Mouse (Mus musculus): ENCODE results near the gene Ntmt1.

Ntmt1 gene

DNA sequence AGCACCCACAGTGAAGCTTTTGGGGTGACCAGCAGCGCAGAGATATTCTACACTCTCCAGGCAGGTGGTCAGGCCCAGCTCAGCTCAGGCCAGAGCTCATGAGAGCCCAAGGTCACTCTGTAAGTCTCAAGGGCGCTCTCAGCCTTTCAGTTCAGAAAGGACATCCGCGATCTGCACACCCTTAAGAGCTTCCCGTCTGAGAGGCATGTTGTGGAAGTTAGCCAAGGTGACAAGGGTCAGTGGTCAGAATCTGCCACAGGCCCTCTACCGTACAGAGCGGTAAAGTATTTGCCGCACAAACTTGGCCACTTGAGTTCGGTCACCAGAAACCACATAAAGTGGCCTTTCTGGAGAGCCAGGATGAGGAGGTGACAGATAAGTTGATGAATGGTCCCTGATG, 55.9 kb downstream of the Ntmt1 start:
- DNase-seq (ENCODE audit: extremely low spot score, low read depth, low spot score) = no peak

DNA sequence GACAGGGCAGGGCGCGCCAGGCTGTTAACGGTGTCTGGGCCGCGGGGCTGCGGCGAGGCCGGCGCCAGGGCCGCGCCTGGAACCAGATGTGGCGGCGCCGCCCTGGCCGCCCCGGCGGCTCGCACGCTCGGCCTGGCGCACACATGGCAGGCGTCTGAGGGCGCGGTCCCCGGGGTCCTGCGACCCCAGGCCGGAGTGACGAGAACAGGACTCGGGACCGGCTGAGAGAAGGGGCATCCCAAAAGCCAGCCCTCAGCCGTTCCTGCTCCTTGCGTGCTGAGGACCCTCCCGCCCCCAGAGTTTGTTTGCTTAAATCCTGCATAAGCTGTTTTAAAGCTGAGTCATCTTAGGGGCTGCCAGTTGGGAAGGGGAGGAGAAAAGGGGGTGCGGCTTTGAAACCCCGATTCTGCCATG, 57.3 kb downstream of the Ntmt1 start:
- no peak for DNase-seq (ENCODE audit: extremely low spot score, low read depth, low spot score)

DNA sequence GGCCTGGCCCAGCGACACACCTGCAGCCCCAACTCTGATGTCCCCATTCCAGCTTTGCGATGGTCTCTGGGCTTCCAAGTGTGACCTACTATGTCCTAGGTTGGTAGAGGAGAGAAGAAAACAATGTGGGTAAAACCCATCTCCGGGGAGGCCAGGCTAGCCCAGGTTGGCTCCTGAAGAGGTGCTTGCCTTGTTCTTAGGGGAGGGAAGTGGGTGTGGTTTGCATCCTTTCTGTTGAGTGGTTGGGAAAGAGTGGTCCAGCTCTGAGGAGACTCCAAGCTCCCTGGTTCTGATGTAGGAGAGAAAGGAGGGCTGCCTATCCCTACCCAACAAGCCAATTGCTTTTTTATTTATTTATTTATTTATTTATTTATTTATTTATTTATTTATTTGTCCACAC, 57.8 kb downstream of the Ntmt1 start:
- no peak for DNase-seq (ENCODE audit: extremely low spot score, low read depth, low spot score)

DNA sequence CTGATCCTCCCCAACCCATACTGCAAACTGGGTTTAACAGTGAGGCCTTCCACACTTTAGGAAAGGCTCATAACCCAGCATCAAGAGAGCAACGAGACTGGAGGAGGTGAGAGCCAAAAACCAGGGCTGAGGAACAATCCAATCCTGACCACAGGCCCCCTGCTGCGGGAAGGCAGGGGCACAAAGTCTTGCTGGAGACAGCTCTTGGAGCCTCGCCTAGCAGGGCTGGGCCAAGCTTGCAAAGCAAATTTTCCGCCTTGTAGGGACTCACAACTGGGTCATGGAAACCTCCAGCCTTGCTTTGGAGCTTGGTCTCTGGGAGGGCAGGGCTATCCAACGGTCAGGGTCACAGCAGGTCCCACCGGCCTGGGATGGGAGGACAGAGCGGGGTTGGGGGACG, 63.2 kb downstream of the Ntmt1 start:
- DNase-seq (ENCODE audit: extremely low spot score, low read depth, low spot score) = no peak
